Mouse (Mus musculus): ENCODE measurements around the gene Cstad.

GRCm38 (mm10) chr2:30615869-30616268 lies 21.0 kb downstream of the Cstad start:
- no peak for TF ChIP-seq EP300 (IDR thresholded peaks at IDR 0.05; ENCODE audit: insufficient read depth, low read depth, low read length)
- TF ChIP-seq POLR2A (IDR thresholded peaks at IDR 0.05; ENCODE audit: insufficient read depth, low read length) = no peak

Data from ES-Bruce4 (cell line).